9 mouse cellular contexts compared by ENCODE assay signal in the genomic region with DNA sequence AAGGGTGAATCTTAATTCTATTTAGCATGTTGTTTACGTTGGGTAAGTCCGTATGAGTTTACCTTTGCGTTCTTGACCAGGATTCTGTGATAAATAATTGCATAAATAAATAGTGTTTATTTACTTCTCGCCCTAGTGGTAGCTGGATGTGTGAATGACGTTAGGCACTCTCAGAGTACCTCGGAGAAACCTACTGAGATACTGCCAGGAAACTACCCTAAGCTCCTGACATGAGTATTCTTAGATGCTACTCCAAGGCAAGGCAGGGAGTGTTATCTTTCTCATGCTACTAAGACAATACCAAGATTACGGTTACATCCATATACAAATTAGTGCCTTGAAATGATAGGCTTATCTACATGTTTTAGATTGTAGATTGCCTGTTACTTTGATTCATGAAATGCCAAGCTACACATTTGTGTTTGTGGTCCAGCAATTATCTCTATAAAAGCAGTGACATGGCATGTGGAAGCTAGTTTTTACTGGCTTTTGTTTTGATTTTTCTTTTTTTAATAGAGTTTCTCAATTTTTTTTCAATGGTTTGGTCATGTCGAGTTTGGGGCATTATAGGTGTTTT. TPM values are rescaled to one million over a fixed set of nuclear protein-coding genes. Genes with fewer than 3 reads are reported as not detected.
DNase-seq lines count a peak whose midpoint lies in the region; ATAC-seq and TF ChIP-seq lines count a peak whose summit lies in the region.
"Had no signal": no experiment of that assay in that cellular context is flagged by ENCODE, and none has a peak within 500 bp of the region (broad histone marks: within the 10 kb centered on the region; RNA-seq: fewer than 3 reads in every experiment).

No protein-coding gene starts in this region.

- DNase-seq in gastrocnemius, adult 2 months = no peak
- DNase-seq in gastrocnemius, postnatal 14 days = no peak
- DNase-seq in forebrain, embryonic 10.5 days (ENCODE audit: extremely low spot score, low spot score) = no peak
- no peak for DNase-seq in liver, embryonic 13.5 days
- DNase-seq in thymus, postnatal 25 days = no peak
- DNase-seq in urinary bladder, postnatal 10 days (ENCODE audit: low spot score) = no peak
- no peak for DNase-seq in adrenal gland, adult 2 months

- H3K9ac ChIP-seq in liver, embryonic 13.5 days = peak overlapping the region; percentile 87

- peak overlapping the region; percentile 83 for H3K4me3 ChIP-seq in gastrocnemius, adult 2 months
- H3K4me3 ChIP-seq in forebrain, embryonic 10.5 days = peak overlapping the region; percentile 74
- peak overlapping the region; percentile 76 for H3K4me3 ChIP-seq in liver, embryonic 13.5 days (replicated peaks)

- H3K27me3 ChIP-seq in forebrain, embryonic 10.5 days (ENCODE audit: poor library complexity, severe bottlenecking) = no peaks in the 10 kb centered on the region; the same call in 1 of the 2 replicates
- H3K27me3 ChIP-seq in liver, embryonic 13.5 days = no peaks in the 10 kb centered on the region
- H3K27me3 ChIP-seq: Patski had no signal

- peak overlapping the region; percentile 93 for H3K27ac ChIP-seq in gastrocnemius, adult 2 months
- peak overlapping the region; percentile 93 for H3K27ac ChIP-seq in forebrain, embryonic 10.5 days
- peak overlapping the region; percentile 95 for H3K27ac ChIP-seq in liver, embryonic 13.5 days

- peak; percentile 9 for ATAC-seq in CD4-positive, CD25-positive, alpha-beta regulatory T cell, adult 4 months
- ATAC-seq in liver, embryonic 13.5 days (ENCODE audit: low read depth) = no peak

- TF ChIP-seq CTCF in gastrocnemius, adult 2 months (IDR thresholded peaks at IDR 0.05) = no peak

- peak overlapping the region; percentile 84 for H3K4me2 ChIP-seq in liver, embryonic 13.5 days

- H3K4me1 ChIP-seq in forebrain, embryonic 10.5 days = peaks cover 27% of the 10 kb centered on the region
- H3K4me1 ChIP-seq in liver, embryonic 13.5 days (replicated peaks) = peaks cover 25% of the 10 kb centered on the region

- H3K9me3 ChIP-seq in forebrain, embryonic 10.5 days = no peaks in the 10 kb centered on the region
- no peaks in the 10 kb centered on the region for H3K9me3 ChIP-seq in liver, embryonic 13.5 days (replicated peaks)

- WGBS in forebrain, embryonic 10.5 days = 17% methylated on average over 8 of the region's 8 CpGs
- WGBS in liver, embryonic 13.5 days (ENCODE audit: insufficient replicate concordance) = 4% methylated on average over 8 of the region's 8 CpGs

- H3K36me3 ChIP-seq in forebrain, embryonic 10.5 days (replicated peaks) = peaks cover 33% of the 10 kb centered on the region
- H3K36me3 ChIP-seq in liver, embryonic 13.5 days = peaks cover 20% of the 10 kb centered on the region

- intact Hi-C loops in gastrocnemius, adult 2 months (cut with DNase I) = loop anchor here (5.0 kb wide), 1 partner anchor 70 kb away; the partner anchor contains the start of gene Eif3j1
- intact Hi-C loops in gastrocnemius, postnatal 14 days (cut with DNase I; ENCODE audit: low total_unique reads) = no loop called here

RNA-seq across cellular contexts. Expression of gene Mageb3, which starts 1.4 kb away (rescaled TPM):
- total RNA-seq in gastrocnemius, adult 2 months (2021) = not detected
- total RNA-seq in gastrocnemius, postnatal 14 days (2021) = under 1 TPM in 1 of 2 experiments, not detected in 1; 0.09 TPM
- not detected for polyA plus RNA-seq in CD4-positive, CD25-positive, alpha-beta regulatory T cell, adult 4 months (2017; shearing (Covaris generic))
- polyA plus RNA-seq in forebrain, embryonic 10.5 days (2016; fragmentation: Nextera tagmentation; extraction: Ambion mirVana) = 0.29 and 0.33 TPM in 2 replicates
- polyA plus RNA-seq in liver, embryonic 13.5 days (2015; fragmentation: Nextera tagmentation; extraction: Ambion mirVana) = 0.03 TPM in 1 of 2 replicates, not detected in the other
- not detected for total RNA-seq in adrenal gland, adult 2 months (2021)
- 0.04 TPM in 1 of 2 replicates, not detected in the other for polyA plus RNA-seq in adrenal gland, adult 2 months (2012; rRNA removed)

RNA-seq across cellular contexts. Expression of gene Ctdspl2, which starts 1.5 kb away (rescaled TPM):
- 1 to 10 TPM; 6.7 to 9.4 TPM for total RNA-seq in gastrocnemius, adult 2 months (2021)
- 10 to 100 TPM in 1 of 2 experiments, 1 to 10 TPM in 1; 9.7 to 10.6 TPM for total RNA-seq in gastrocnemius, postnatal 14 days (2021)
- 10 to 100 TPM; 58.8 to 78.8 TPM for polyA plus RNA-seq in CD4-positive, CD25-positive, alpha-beta regulatory T cell, adult 4 months (2017; shearing (Covaris generic))
- 61.3 and 66.3 TPM in 2 replicates for polyA plus RNA-seq in forebrain, embryonic 10.5 days (2016; fragmentation: Nextera tagmentation; extraction: Ambion mirVana)
- polyA plus RNA-seq in liver, embryonic 13.5 days (2015; fragmentation: Nextera tagmentation; extraction: Ambion mirVana) = 18.3 and 20.6 TPM in 2 replicates
- total RNA-seq in adrenal gland, adult 2 months (2021) = 10 to 100 TPM; 24.8 to 30.8 TPM
- 0.81 and 0.98 TPM in 2 replicates for polyA plus RNA-seq in adrenal gland, adult 2 months (2012; rRNA removed)
